Comparison of ENCODE assay signal across 12 mouse cellular contexts in the genomic region with DNA sequence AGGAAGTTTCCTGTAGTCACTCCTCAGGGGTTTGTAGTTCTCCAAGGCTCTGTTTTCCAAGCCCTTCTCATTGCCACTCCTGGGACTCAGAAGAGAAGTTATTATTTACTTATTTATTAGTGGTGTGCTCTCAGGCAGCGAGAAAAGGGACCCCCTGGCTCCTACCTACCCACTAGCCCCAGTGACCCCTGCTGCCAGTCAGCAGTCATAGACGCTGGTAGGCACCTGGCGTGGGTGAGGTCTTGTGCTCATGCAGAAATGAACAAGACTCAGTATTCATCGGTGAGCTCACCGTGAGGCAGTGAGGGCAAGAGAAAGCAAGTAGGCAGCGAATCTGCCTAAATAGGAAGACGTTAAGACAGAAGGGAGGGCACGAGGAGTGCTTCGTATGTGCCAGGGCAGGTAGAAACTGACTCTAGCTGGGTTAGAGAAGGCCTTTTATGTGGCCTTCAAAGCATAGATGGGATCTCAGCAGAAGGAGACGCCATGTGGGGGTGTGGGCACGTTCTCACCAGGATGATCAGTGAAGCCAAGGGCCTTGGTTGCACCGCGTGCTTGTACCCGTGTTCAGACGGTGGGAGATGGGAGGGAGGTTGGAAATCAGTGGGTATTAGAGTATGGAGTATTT. TPM values are rescaled to one million over a fixed set of nuclear protein-coding genes. Genes with fewer than 3 reads are reported as not detected.
DNase-seq lines count a peak whose midpoint lies in the region; ATAC-seq and TF ChIP-seq lines count a peak whose summit lies in the region.
"Had no signal": no experiment of that assay in that cellular context is flagged by ENCODE, and none has a peak within 500 bp of the region (broad histone marks: within the 10 kb centered on the region; RNA-seq: fewer than 3 reads in every experiment).

No protein-coding gene starts in this region.

- DNase-seq in heart, postnatal 0 days (ENCODE audit: low spot score), result no peak
- no peak for DNase-seq in heart, adult 8-10 months (ENCODE audit: low spot score)
- no peak for DNase-seq in cerebellum, adult 2 months
- no peak for DNase-seq in ovary, postnatal 36 days (ENCODE audit: low spot score)

- H3K27me3 ChIP-seq in heart, postnatal 0 days (ENCODE audit: control insufficient read depth, insufficient read depth, low read length), result no peaks in the 10 kb centered on the region
- peaks cover 12% of the 10 kb centered on the region; the same call in 1 of the 2 replicates for H3K27me3 ChIP-seq in E14TG2a.4 (ENCODE audit: insufficient read depth, low read length)
- H3K27me3 ChIP-seq in stomach, embryonic 15.5 days (replicated peaks), result no peaks in the 10 kb centered on the region
- H3K27me3 ChIP-seq in cerebellum, adult 2 months (ENCODE audit: control insufficient read depth, insufficient read depth, low read length), result no peaks in the 10 kb centered on the region
- H3K27me3 ChIP-seq: hindbrain, embryonic 15.5 days had no signal

- no peaks in the 10 kb centered on the region for H3K36me3 ChIP-seq in heart, postnatal 0 days (replicated peaks; ENCODE audit: control insufficient read depth, insufficient read depth, low read length)
- H3K36me3 ChIP-seq in E14TG2a.4 (ENCODE audit: insufficient read depth, low read length), result no peaks in the 10 kb centered on the region
- no peaks in the 10 kb centered on the region for H3K36me3 ChIP-seq in stomach, embryonic 15.5 days
- H3K36me3 ChIP-seq: hindbrain, embryonic 15.5 days had no signal

- TF ChIP-seq CTCF in heart, postnatal 0 days (IDR thresholded peaks at IDR 0.05; ENCODE audit: low read depth), result no peak
- TF ChIP-seq CTCF in E14TG2a.4 (conservative IDR thresholded peaks at IDR 0.05; ENCODE audit: low read length), result no peak
- TF ChIP-seq CTCF in cerebellum, adult 2 months (IDR thresholded peaks at IDR 0.05; ENCODE audit: borderline replicate concordance, insufficient read depth, low read depth, low read length), result no peak

- H3K27ac ChIP-seq in heart, postnatal 0 days (ENCODE audit: low read depth), result peak overlapping the region; percentile 60
- peak overlapping the region; percentile 89 for H3K27ac ChIP-seq in stomach, embryonic 15.5 days
- H3K27ac ChIP-seq in cerebellum, adult 2 months (ENCODE audit: insufficient read depth, low read length), result no peak overlapping the region
- H3K27ac ChIP-seq: hindbrain, embryonic 15.5 days had no signal

- TF ChIP-seq EP300 in heart, postnatal 0 days (IDR thresholded peaks at IDR 0.05; ENCODE audit: low read depth), result no peak

- WGBS in heart, postnatal 0 days, result 83% methylated on average over 15 of the region's 15 CpGs
- 78% methylated on average over 15 of the region's 15 CpGs for WGBS in stomach, embryonic 15.5 days
- WGBS in cerebellum, adult 2 months, result 84% methylated on average over 15 of the region's 15 CpGs

- no peak overlapping the region for H3K4me3 ChIP-seq in heart, postnatal 0 days (ENCODE audit: low read depth, low read length)
- H3K4me3 ChIP-seq in E14TG2a.4 (replicated peaks; ENCODE audit: low read length), result peak overlapping the region; percentile 48; the same call in 1 of the 2 replicates
- H3K4me3 ChIP-seq in stomach, embryonic 15.5 days (replicated peaks), result no peak overlapping the region
- no peak overlapping the region for H3K4me3 ChIP-seq in cerebellum, adult 2 months (replicated peaks; ENCODE audit: insufficient read depth, low read depth, low read length)
- H3K4me3 ChIP-seq: hindbrain, embryonic 15.5 days had no signal

- no peak for ATAC-seq in heart, postnatal 0 days (ENCODE audit: insufficient read depth, low read depth)
- peak; percentile 17; the same call in 1 of the 2 replicates for ATAC-seq in erythroblast, adult 5-6 weeks (replicated peaks; ENCODE audit: low FRiP score, poor library complexity, severe bottlenecking)
- ATAC-seq in stomach, embryonic 15.5 days (ENCODE audit: insufficient read depth, low FRiP score, low read depth), result no peak
- no peak for ATAC-seq in megakaryocyte progenitor cell, adult 5-6 weeks (replicated peaks; ENCODE audit: poor library complexity)

- peaks cover 12% of the 10 kb centered on the region; the same call in 1 of the 2 replicates for H3K4me1 ChIP-seq in heart, postnatal 0 days (ENCODE audit: control insufficient read depth, insufficient read depth)
- peaks cover 57% of the 10 kb centered on the region for H3K4me1 ChIP-seq in E14TG2a.4 (replicated peaks; ENCODE audit: low read depth, low read length)
- peaks cover 33% of the 10 kb centered on the region for H3K4me1 ChIP-seq in stomach, embryonic 15.5 days
- no peaks in the 10 kb centered on the region; the same call in 1 of the 2 replicates for H3K4me1 ChIP-seq in cerebellum, adult 2 months (ENCODE audit: control insufficient read depth, insufficient read depth, low read length)
- H3K4me1 ChIP-seq: hindbrain, embryonic 15.5 days had no signal

- no peak overlapping the region for H3K9ac ChIP-seq in heart, postnatal 0 days (replicated peaks; ENCODE audit: low read depth, low read length)
- no peak overlapping the region for H3K9ac ChIP-seq in stomach, embryonic 15.5 days
- H3K9ac ChIP-seq: hindbrain, embryonic 15.5 days had no signal

- no peaks in the 10 kb centered on the region for H3K9me3 ChIP-seq in heart, postnatal 0 days (replicated peaks; ENCODE audit: control insufficient read depth, low read length)
- no peaks in the 10 kb centered on the region for H3K9me3 ChIP-seq in E14TG2a.4 (ENCODE audit: low read length)
- no peaks in the 10 kb centered on the region for H3K9me3 ChIP-seq in stomach, embryonic 15.5 days
- H3K9me3 ChIP-seq: hindbrain, embryonic 15.5 days had no signal

- H3K4me2 ChIP-seq in heart, postnatal 0 days (ENCODE audit: low read depth, low read length), result no peak overlapping the region
- no peak overlapping the region for H3K4me2 ChIP-seq in stomach, embryonic 15.5 days
- H3K4me2 ChIP-seq: hindbrain, embryonic 15.5 days had no signal

- no peak for TF ChIP-seq POLR2A in cerebellum, adult 2 months (IDR thresholded peaks at IDR 0.05; ENCODE audit: borderline replicate concordance, insufficient read depth, low read length)

RNA-seq across cellular contexts. Expression of a gene that starts 3.9 kb away (rescaled TPM):
- not detected in 2 replicates for total RNA-seq in heart, postnatal 0 days (2014; rRNA removed; ENCODE audit: low replicate concordance)
- not detected in 2 replicates for polyA plus RNA-seq in heart, postnatal 0 days (2015; fragmentation: Nextera tagmentation; extraction: Ambion mirVana)
- not detected for total RNA-seq in heart, adult 8-10 months (2022)
- total RNA-seq in erythroblast, adult 5-6 weeks (2015; ENCODE audit: low replicate concordance), result not detected in 2 replicates
- not detected in 2 replicates for total RNA-seq in erythroblast, adult 5-6 weeks (2017; ENCODE audit: low replicate concordance)
- polyA plus RNA-seq in stomach, embryonic 15.5 days (2015; fragmentation: Nextera tagmentation; extraction: Ambion mirVana), result not detected in 2 replicates
- not detected in 2 replicates for total RNA-seq in megakaryocyte progenitor cell, adult 5-6 weeks (2015)
- total RNA-seq in megakaryocyte progenitor cell, adult 5-6 weeks (2017), result not detected in 2 replicates
- polyA plus RNA-seq in cerebellum, adult 2 months (2012; rRNA removed), result not detected in 2 replicates
- total RNA-seq: layer of hippocampus, postnatal 25 days; megakaryocyte, adult 5-6 weeks; neutrophil, adult 5-6 weeks had no signal
- polyA plus RNA-seq: hindbrain, embryonic 15.5 days had no signal

RNA-seq across cellular contexts. Expression of a gene that starts 15.6 kb away (rescaled TPM):
- not detected in 2 replicates for total RNA-seq in heart, postnatal 0 days (2014; rRNA removed; ENCODE audit: low replicate concordance)
- polyA plus RNA-seq in heart, postnatal 0 days (2015; fragmentation: Nextera tagmentation; extraction: Ambion mirVana), result not detected in 2 replicates
- total RNA-seq in heart, adult 8-10 months (2022), result not detected
- total RNA-seq in erythroblast, adult 5-6 weeks (2015; ENCODE audit: low replicate concordance), result not detected in 2 replicates
- not detected in 2 replicates for total RNA-seq in erythroblast, adult 5-6 weeks (2017; ENCODE audit: low replicate concordance)
- not detected in 2 replicates for polyA plus RNA-seq in stomach, embryonic 15.5 days (2015; fragmentation: Nextera tagmentation; extraction: Ambion mirVana)
- not detected in 2 replicates for total RNA-seq in megakaryocyte progenitor cell, adult 5-6 weeks (2015)
- not detected in 2 replicates for total RNA-seq in megakaryocyte progenitor cell, adult 5-6 weeks (2017)
- polyA plus RNA-seq in cerebellum, adult 2 months (2012; rRNA removed), result not detected in 2 replicates
- total RNA-seq: layer of hippocampus, postnatal 25 days; neutrophil, adult 5-6 weeks had no signal
- polyA plus RNA-seq: hindbrain, embryonic 15.5 days had no signal

RNA-seq across cellular contexts. Expression of a gene that starts 17.4 kb away (rescaled TPM):
- total RNA-seq in heart, postnatal 0 days (2014; rRNA removed; ENCODE audit: low replicate concordance), result 1.3 TPM in 1 of 2 replicates, not detected in the other
- 4.4 and 4.8 TPM in 2 replicates for polyA plus RNA-seq in heart, postnatal 0 days (2015; fragmentation: Nextera tagmentation; extraction: Ambion mirVana)
- total RNA-seq in heart, adult 8-10 months (2022), result 10 to 100 TPM in 2 of 4 experiments, 1 to 10 TPM in 2; 5.9 to 16.2 (median 9.5) TPM
- total RNA-seq in erythroblast, adult 5-6 weeks (2015; ENCODE audit: low replicate concordance), result 64.0 and 136 TPM in 2 replicates
- total RNA-seq in erythroblast, adult 5-6 weeks (2017; ENCODE audit: low replicate concordance), result 89.5 and 104 TPM in 2 replicates
- polyA plus RNA-seq in stomach, embryonic 15.5 days (2015; fragmentation: Nextera tagmentation; extraction: Ambion mirVana), result 13.0 and 13.6 TPM in 2 replicates
- total RNA-seq in megakaryocyte progenitor cell, adult 5-6 weeks (2015), result 31.5 and 39.6 TPM in 2 replicates
- total RNA-seq in megakaryocyte progenitor cell, adult 5-6 weeks (2017), result 19.4 and 53.6 TPM in 2 replicates
- 2.7 and 4.1 TPM in 2 replicates for polyA plus RNA-seq in cerebellum, adult 2 months (2012; rRNA removed)

RNA-seq across cellular contexts. Expression of a gene that starts 22.2 kb away (rescaled TPM):
- total RNA-seq in heart, postnatal 0 days (2014; rRNA removed; ENCODE audit: low replicate concordance), result not detected in 2 replicates
- not detected in 2 replicates for polyA plus RNA-seq in heart, postnatal 0 days (2015; fragmentation: Nextera tagmentation; extraction: Ambion mirVana)
- not detected for total RNA-seq in heart, adult 8-10 months (2022)
- total RNA-seq in erythroblast, adult 5-6 weeks (2015; ENCODE audit: low replicate concordance), result not detected in 2 replicates
- not detected in 2 replicates for total RNA-seq in erythroblast, adult 5-6 weeks (2017; ENCODE audit: low replicate concordance)
- 4.5 and 6.5 TPM in 2 replicates for polyA plus RNA-seq in stomach, embryonic 15.5 days (2015; fragmentation: Nextera tagmentation; extraction: Ambion mirVana)
- total RNA-seq in megakaryocyte progenitor cell, adult 5-6 weeks (2015), result not detected in 2 replicates
- not detected in 2 replicates for total RNA-seq in megakaryocyte progenitor cell, adult 5-6 weeks (2017)
- not detected in 2 replicates for polyA plus RNA-seq in cerebellum, adult 2 months (2012; rRNA removed)
- total RNA-seq: layer of hippocampus, postnatal 25 days; megakaryocyte, adult 5-6 weeks; neutrophil, adult 5-6 weeks had no signal
- polyA plus RNA-seq: hindbrain, embryonic 15.5 days had no signal

RNA-seq across cellular contexts. Expression of a gene that starts 25.8 kb away (rescaled TPM):
- not detected in 2 replicates for total RNA-seq in heart, postnatal 0 days (2014; rRNA removed; ENCODE audit: low replicate concordance)
- 0.16 TPM in 1 of 2 replicates, not detected in the other for polyA plus RNA-seq in heart, postnatal 0 days (2015; fragmentation: Nextera tagmentation; extraction: Ambion mirVana)
- total RNA-seq in heart, adult 8-10 months (2022), result not detected
- 2.5 TPM in 1 of 2 replicates, not detected in the other for total RNA-seq in erythroblast, adult 5-6 weeks (2015; ENCODE audit: low replicate concordance)
- not detected in 2 replicates for total RNA-seq in erythroblast, adult 5-6 weeks (2017; ENCODE audit: low replicate concordance)
- 0.77 and 1.2 TPM in 2 replicates for polyA plus RNA-seq in stomach, embryonic 15.5 days (2015; fragmentation: Nextera tagmentation; extraction: Ambion mirVana)
- not detected in 2 replicates for total RNA-seq in megakaryocyte progenitor cell, adult 5-6 weeks (2015)
- not detected in 2 replicates for total RNA-seq in megakaryocyte progenitor cell, adult 5-6 weeks (2017)
- polyA plus RNA-seq in cerebellum, adult 2 months (2012; rRNA removed), result 0.86 and 1.3 TPM in 2 replicates
- total RNA-seq: megakaryocyte, adult 5-6 weeks had no signal
